Mouse (Mus musculus): ENCODE measurements at regions not wholly inside any gene's neighbourhood (a gene's known extent, or its start where the extent isn't known, plus 50 kb on each side); places are given as distances from the start of the nearest gene placed in this dataset.

DNA sequence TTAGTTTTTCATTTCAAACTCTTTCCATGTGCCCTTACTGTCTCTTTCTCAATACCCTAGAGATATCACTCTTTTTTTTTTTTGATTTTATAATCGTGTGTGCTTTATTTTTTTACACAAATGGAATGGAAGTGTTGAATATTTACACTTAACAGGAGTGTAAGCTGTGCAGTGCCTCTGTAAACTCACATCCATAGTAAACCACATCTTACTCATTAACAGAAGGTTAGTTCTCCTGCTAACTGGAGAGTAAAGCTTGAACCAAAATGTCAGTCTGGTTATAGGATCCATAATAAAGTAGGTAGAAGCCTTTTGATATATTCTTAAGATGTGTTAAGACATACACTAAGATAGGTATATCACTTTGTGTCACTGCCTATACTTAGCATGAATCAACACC, 1160.5 kb upstream of the Tenm3 start:
- WGBS, result 60% methylated on average over 1 of the region's 1 CpGs
- no peak overlapping the region for H3K4me3 ChIP-seq (ENCODE audit: insufficient read depth, low read depth, low read length)
- no peak overlapping the region for H3K27ac ChIP-seq (ENCODE audit: insufficient read depth, low read depth, low read length)
- TF ChIP-seq POLR2A (IDR thresholded peaks at IDR 0.05; ENCODE audit: insufficient read depth, low read depth, low read length) (no peak), CTCF (IDR thresholded peaks at IDR 0.05; ENCODE audit: insufficient read depth, low read depth, low read length) (no peak)
- H3K4me1 ChIP-seq (ENCODE audit: control insufficient read depth, insufficient read depth, low read length), result no peaks in the 10 kb centered on the region

DNA sequence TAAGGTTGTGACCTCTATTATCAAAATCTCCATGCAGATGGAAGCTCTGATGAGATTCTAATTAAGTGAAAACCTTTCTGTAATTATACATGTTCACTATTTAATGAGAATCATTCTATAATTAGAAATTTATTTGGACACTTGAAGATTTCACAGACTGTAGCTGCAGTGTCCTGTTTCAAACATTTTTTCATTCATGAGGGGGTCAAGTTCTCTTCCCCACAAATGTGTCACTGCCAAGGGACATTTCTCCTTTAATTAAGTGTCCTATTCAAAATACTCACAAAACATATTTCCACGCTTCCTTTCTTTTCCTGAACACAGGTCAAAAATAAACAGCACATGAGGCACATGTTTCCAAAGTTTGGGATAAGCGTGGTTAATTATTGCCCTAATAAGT, 1159.9 kb upstream of the Tenm3 start:
- WGBS, result 78% methylated on average over 2 of the region's 2 CpGs

GRCm38 (mm10) chr8:49998281-49999037, 1154.7 kb upstream of the Tenm3 start:
- no peak for TF ChIP-seq POLR2A (IDR thresholded peaks at IDR 0.05; ENCODE audit: insufficient read depth, low read depth, low read length)
- TF ChIP-seq CTCF (IDR thresholded peaks at IDR 0.05; ENCODE audit: insufficient read depth, low read depth, low read length), result no peak
- no peak overlapping the region for H3K4me3 ChIP-seq (ENCODE audit: insufficient read depth, low read depth, low read length)
- WGBS, result 26% methylated on average over 8 of the region's 8 CpGs
- H3K4me1 ChIP-seq (ENCODE audit: control insufficient read depth, insufficient read depth, low read length), result no peaks in the 10 kb centered on the region
- no peak overlapping the region for H3K27ac ChIP-seq (ENCODE audit: insufficient read depth, low read depth, low read length)

More for the DNA sequence above, 1159.9 kb upstream of the Tenm3 start:
- no peak overlapping the region for H3K4me3 ChIP-seq (ENCODE audit: insufficient read depth, low read depth, low read length)
- TF ChIP-seq CTCF (IDR thresholded peaks at IDR 0.05; ENCODE audit: insufficient read depth, low read depth, low read length) (no peak), POLR2A (IDR thresholded peaks at IDR 0.05; ENCODE audit: insufficient read depth, low read depth, low read length) (no peak)
- H3K4me1 ChIP-seq (ENCODE audit: control insufficient read depth, insufficient read depth, low read length), result no peaks in the 10 kb centered on the region
- H3K27ac ChIP-seq (ENCODE audit: insufficient read depth, low read depth, low read length), result no peak overlapping the region

Measured in olfactory bulb, adult 2 months (tissue).